Mouse (Mus musculus) retina, embryonic 14.5 days (tissue): ENCODE data around the gene Chchd10.
A peak's percentile ranks its signal among the peaks of the same experiment; 100 is the strongest.

Experiments
- DNase-seq: peaks from one replicate; pipeline ENCODE4 v3.0.0-alpha.2; 2015; ENCODE audit warnings: low spot score

Chchd10 gene

GRCm38 (mm10) chr10:75924324-75924723 is 8.6 kb upstream of the Chchd10 start:
- DNase-seq, result no peak

- no peak for DNase-seq
Measured at GRCm38 (mm10) chr10:75926396-75926795, 6.5 kb upstream of the Chchd10 start.

- no peak for DNase-seq
Measured at GRCm38 (mm10) chr10:75930304-75930703, 2.6 kb upstream of the Chchd10 start.

GRCm38 (mm10) chr10:75931311-75931710 is 1.6 kb upstream of the Chchd10 start:
- no peak for DNase-seq

DNA sequence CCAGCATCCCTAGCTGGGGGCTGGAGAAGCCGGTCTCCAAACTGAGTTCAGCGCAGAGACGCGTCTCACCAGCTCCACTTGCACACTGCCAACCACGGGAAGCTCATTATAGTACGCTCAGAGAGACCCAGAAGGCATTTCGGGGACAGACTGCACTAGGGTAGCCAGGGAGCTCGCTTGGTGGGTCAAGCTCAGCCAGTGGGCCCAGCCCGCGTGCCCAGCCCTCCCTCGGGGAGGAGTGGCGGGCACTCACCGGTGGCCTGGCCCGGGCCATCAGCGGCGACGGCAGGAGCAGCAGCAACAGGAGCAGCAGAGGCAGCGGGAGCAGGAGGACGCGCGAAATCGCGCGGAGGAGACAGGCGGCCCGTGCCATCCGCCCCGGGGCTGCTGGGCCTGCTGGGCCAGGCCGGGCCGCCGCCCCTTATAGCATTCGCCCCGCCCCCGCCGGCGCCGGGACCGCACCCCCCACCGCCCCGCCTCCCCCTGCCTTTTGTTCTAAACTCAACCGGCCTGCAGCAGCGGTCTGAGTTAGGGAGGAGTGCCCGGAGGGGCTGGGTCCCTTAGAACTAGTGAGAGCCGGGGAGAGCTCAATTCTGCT is 750 bp upstream of the Chchd10 start:
- DNase-seq, result peak; percentile 66

- DNase-seq, result no peak
Measured at GRCm38 (mm10) chr10:75934991-75935390, 2.1 kb downstream of the Chchd10 start.

DNA sequence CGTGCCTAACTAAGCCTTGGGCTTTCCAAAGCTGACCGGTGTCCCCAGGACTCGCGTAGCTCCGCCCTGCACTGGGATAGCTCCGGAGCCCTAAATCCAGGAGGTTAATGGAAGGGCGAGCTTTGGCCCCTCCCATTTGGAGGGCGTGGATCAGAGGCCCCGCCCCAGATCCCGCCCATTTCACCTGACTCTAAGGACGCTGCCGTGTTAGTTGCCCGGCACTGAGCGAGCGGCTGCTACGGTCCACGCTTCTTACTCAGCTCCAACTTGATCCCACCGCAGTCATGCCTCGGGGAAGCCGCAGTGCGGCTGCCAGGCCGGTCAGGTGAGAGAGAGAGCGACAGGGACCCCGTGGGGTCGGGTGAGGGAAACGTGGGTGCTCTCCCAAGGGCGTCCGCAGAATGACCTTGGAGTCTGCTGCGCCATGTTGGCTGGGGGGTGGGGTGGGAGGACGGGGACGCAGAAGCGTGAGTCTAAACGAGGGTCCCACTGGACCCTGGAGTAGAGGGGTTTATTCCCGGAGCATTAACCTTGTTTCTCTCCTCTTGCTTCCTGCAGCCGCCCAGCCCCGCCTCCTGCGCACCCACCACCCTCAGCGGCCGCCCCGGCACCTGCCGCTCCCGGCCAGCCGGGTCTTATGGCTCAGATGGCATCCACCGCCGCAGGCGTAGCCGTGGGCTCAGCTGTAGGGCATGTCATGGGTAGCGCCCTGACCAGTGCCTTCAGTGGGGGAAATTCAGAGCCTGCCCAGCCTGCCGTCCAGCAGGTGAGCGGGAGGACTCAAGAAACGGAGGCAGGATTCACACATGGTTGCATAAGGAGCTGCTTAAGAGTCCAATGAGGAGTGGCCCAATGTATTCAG is 3.0 kb downstream of the Chchd10 start, which contains the start of gene Mmp11:
Gene Mmp11, minus strand, starts transcription at position 817 of the 862 bp plus-strand sequence.
- DNase-seq, result peak; percentile 90

GRCm38 (mm10) chr10:75936909-75937667 is 4.2 kb downstream of the Chchd10 start:
- DNase-seq, result no peak

DNA sequence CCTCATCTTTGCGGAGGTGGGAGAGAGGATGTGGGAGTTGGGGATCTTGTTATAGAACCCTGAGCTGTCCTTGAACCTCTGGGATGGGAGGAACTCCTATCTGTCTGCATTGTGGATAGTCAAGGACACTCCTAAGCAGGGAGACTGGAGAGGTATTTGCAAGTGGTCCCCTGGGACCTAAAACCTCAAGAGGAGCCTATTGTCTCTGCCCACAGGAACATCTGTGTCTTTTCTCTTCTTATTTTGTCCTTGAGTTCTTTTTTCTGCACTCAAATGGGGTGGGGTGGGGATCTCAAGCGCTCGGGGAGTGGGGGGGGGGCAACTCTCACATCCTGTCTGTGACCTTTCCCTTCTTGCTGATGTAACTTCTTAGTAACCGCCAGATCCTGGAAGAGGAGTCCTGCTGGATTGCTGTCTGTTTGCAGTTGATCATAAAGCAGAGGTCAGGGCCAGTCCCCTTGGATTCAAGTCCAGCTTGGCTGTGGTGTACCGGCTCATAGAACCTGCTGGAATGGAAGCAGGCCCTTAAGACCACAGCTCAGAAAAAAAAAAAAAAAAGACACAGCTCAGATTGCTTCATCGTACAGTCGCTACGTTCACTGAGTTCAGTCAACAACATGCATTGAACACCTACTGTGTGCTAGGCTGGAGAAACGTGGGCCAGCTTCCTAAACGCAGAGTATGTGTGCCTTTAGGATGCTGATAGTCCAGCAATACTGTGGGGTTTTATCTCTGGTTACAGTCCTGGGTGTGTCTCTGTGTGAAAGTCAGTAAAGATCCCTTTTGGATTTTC is 5.1 kb downstream of the Chchd10 start:
- no peak for DNase-seq

DNA sequence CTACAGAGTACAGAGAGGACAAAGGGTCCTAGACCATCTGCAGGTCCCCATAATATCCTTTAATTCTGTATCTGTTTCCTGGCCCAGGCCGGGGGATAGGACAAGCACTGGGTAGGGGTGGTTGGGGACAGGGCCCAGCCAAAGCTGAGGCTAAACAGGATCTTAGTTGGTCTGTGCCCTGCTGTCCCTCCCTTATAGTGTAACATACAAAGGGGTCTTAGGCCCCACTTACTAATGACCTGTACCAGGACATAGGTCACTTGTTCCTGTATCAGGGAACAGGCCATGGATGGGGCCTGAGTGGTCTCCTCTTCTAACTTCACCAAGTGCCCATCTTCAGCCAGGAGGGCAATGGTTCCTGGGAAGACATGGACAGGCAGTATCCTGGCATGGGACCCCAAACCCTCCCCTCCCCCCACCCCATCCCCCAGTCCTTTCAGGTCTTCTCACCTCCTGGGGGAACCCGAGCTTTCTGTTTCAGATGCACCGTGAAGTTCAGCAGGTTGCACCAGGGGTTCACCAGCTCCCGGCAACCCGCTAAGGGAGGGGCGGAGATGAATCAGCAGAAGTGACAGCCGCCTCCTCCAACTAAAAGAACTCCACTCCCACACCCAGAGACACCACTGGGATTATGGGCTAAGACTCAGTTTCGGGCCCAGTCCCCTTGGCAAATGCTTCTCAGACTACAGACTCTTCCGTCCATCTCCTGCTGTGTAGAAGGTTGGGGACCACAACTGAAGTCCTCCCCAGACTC is 6.7 kb downstream of the Chchd10 start:
- no peak for DNase-seq

DNA sequence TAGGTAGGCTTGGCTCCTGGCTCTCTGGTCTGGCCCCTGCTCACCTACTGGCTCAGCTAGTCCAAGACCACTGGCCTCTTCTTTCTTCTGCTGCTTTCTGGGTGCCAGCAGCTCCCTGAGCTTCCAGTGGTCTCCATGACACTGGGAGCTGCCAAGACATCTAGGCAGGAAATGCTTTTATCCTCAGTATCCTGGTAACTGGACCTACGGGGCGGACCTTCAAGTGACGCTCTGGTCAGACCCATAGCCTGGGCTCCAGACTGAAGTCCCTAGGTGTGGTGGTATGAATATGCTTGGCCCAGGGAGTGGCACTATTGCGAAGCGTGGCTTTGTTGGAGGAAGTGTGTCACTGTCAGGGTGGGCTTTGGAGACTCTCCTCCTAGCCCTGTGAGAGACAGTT is 7.6 kb downstream of the Chchd10 start, which contains the start of gene Gm867:
Gene Gm867, minus strand, starts transcription at position 153 of the 400 bp plus-strand sequence.
- no peak for DNase-seq

DNA sequence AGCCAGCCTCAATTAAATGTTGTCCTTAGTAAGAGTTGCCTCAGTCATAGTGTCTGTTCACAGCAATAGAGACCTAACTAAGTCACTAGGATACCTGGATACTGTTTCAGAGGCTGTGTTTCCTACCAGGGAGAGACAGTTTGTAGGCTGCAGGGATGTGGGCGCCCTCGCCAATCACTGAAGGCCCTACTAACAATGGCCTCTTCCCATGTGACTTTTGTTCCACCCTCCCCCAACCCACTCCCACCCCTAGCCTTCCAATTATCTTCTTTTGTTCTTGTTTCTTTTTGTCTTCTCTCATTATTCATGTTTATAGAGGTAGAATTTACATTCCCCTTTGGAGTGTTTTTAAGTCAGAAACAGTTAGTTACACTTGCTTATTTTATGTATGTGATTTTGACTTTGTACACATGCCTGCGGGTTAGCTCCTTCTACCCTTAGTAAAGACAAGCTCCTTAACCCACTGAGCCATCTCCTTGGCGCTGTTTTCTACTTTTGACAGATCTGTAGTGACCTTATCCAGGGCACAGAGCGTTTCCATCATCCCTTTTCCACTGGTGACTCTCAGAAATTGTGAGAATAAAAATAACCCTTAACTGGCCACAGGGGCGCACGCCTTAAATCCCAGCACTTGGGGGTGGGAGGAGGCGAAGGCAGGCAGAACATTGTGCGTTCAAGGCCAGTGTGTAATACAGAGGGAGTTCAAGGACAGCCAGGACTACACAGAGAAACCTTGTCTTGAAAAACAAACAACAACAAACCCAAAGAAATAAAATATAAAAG is 8.3 kb downstream of the Chchd10 start:
- peak; percentile 54 for DNase-seq

DNA sequence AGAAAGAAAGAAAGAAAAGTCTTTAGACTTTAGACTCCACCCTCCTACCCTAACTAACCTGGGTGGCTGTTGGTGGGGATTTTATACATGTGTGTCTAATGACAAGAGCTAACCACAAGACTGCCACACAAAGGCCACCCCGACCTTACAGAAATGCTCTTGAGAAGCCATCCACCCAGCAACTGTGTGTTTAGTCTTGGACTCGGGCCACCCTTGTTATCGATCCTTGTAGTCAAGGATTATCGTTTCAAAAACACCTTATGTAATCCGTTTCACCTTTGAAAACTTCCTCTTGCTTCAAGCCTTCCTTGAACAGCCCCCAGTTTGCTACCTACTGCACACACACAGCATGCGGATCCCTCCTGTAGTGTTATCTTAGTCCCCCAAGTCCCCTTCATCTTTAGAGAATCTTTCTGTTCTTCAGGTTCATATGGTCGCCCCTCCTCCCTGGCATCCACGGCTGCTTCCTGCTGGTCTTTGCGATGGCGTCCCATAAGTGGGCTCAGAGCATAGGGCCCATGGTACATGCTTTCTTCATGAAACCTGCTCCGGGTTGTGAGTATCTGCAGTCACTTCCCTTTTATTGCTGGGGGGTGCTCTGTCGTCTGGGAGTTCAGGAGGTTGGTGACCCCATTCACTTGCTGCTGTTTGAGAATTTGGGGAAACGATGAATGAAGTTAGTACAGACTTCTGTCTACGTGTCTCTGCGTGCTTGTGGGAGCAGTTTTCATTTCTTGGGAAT is 10.0 kb downstream of the Chchd10 start, which contains the start of gene Vpreb3:
Gene Vpreb3, plus strand, starts transcription at position 322 of the 742 bp plus-strand sequence.
- no peak for DNase-seq

GRCm38 (mm10) chr10:75944066-75944772 is 11.3 kb downstream of the Chchd10 start:
- no peak for DNase-seq

DNA sequence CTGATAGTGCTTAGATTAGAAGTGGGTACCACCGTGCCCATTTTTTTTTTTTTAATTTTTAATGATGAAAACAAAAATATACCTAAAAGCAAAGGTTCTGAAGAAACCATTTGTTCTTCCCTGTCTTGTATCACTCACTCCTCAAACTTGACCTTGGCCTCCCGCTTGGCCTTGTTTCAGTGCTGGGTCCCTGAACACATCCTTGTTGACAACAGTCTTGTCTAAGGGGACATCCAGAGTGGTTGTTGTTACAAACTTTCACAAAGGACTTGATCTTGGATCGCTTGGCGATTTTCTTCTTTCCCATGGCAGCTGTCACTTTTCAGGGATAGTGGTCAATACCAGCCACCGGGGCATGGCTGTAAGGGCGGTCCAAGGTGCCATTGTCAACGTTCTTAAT is 12.3 kb downstream of the Chchd10 start:
- no peak for DNase-seq

- no peak for DNase-seq
Measured at GRCm38 (mm10) chr10:75945896-75946295, 13.0 kb downstream of the Chchd10 start.

GRCm38 (mm10) chr10:75948079-75948478 is 15.1 kb downstream of the Chchd10 start:
- DNase-seq, result no peak
